9 mouse cellular contexts compared by ENCODE assay signal in genomic region chr16:44331995-44332860, GRCm38 (mm10). TPM values are rescaled to one million over a fixed set of nuclear protein-coding genes. Genes with fewer than 3 reads are reported as not detected.
DNase-seq lines count a peak whose midpoint lies in the region; ATAC-seq and TF ChIP-seq lines count a peak whose summit lies in the region.
"Had no signal": no experiment of that assay in that cellular context is flagged by ENCODE, and none has a peak within 500 bp of the region (broad histone marks: within the 10 kb centered on the region; RNA-seq: fewer than 3 reads in every experiment).

No protein-coding gene starts in this region.

- H3K4me3 ChIP-seq in heart, adult 2 months, result peak overlapping the region; percentile 74
- H3K4me3 ChIP-seq in embryonic facial prominence, embryonic 13.5 days, result peak overlapping the region; percentile 60
- H3K4me3 ChIP-seq in hindbrain, embryonic 10.5 days, result peak overlapping the region; percentile 78
- peak overlapping the region; percentile 46 for H3K4me3 ChIP-seq in midbrain, embryonic 11.5 days (ENCODE audit: low read depth, low read length)
- peak overlapping the region; percentile 61 for H3K4me3 ChIP-seq in stomach, embryonic 16.5 days (replicated peaks; ENCODE audit: low read length)

- peaks cover 3% of the 10 kb centered on the region for H3K27me3 ChIP-seq in heart, adult 2 months (ENCODE audit: control insufficient read depth, insufficient read depth, low read length)
- peaks cover 38% of the 10 kb centered on the region for H3K27me3 ChIP-seq in embryonic facial prominence, embryonic 13.5 days
- peaks cover 49% of the 10 kb centered on the region for H3K27me3 ChIP-seq in hindbrain, embryonic 10.5 days (ENCODE audit: insufficient read depth, poor library complexity, severe bottlenecking)
- peaks cover 25% of the 10 kb centered on the region for H3K27me3 ChIP-seq in midbrain, embryonic 11.5 days (ENCODE audit: control insufficient read depth, insufficient read depth, low read length)
- no peaks in the 10 kb centered on the region for H3K27me3 ChIP-seq in stomach, embryonic 16.5 days (ENCODE audit: control insufficient read depth, insufficient read depth, low read length)

- no peaks in the 10 kb centered on the region for H3K79me2 ChIP-seq in heart, adult 2 months (replicated peaks; ENCODE audit: control insufficient read depth, insufficient read depth, low read length)

- H3K4me1 ChIP-seq in heart, adult 2 months (ENCODE audit: control insufficient read depth, insufficient read depth, low read length), result peaks cover 2% of the 10 kb centered on the region; the same call in 1 of the 2 replicates
- peaks cover 17% of the 10 kb centered on the region for H3K4me1 ChIP-seq in embryonic facial prominence, embryonic 13.5 days
- H3K4me1 ChIP-seq in hindbrain, embryonic 10.5 days (replicated peaks), result peaks cover 17% of the 10 kb centered on the region
- 0 out of 2 replicates have a peak, but pooled peaks cover 5% of the 10 kb centered on the region for H3K4me1 ChIP-seq in midbrain, embryonic 11.5 days (ENCODE audit: control insufficient read depth, insufficient read depth, low read length)
- H3K4me1 ChIP-seq in stomach, embryonic 16.5 days (ENCODE audit: control insufficient read depth, insufficient read depth, low read length), result 0 out of 2 replicates have a peak, but pooled peaks cover 2% of the 10 kb centered on the region

- intact Hi-C loops in heart, adult 2 months (cut with DNase I), result no loop called here

- no peak for TF ChIP-seq POLR2A in heart, adult 2 months (IDR thresholded peaks at IDR 0.05; ENCODE audit: insufficient read depth, low read depth, low read length)

- peak overlapping the region; percentile 100 for H3K4me2 ChIP-seq in embryonic facial prominence, embryonic 13.5 days
- H3K4me2 ChIP-seq in midbrain, embryonic 11.5 days, result peak overlapping the region; percentile 95
- H3K4me2 ChIP-seq in stomach, embryonic 16.5 days (ENCODE audit: low read depth, low read length), result peak overlapping the region; percentile 95

- TF ChIP-seq CTCF in heart, adult 2 months (IDR thresholded peaks at IDR 0.05), result no peak

- TF ChIP-seq EP300 in heart, adult 2 months (IDR thresholded peaks at IDR 0.05; ENCODE audit: insufficient read depth, low read depth, low read length), result no peak

- no peaks in the 10 kb centered on the region for H3K9me3 ChIP-seq in embryonic facial prominence, embryonic 13.5 days
- peaks cover 5% of the 10 kb centered on the region; the same call in 1 of the 2 replicates for H3K9me3 ChIP-seq in hindbrain, embryonic 10.5 days
- H3K9me3 ChIP-seq in midbrain, embryonic 11.5 days (ENCODE audit: control insufficient read depth, low read length), result peaks cover 5% of the 10 kb centered on the region; the same call in 1 of the 2 replicates
- no peaks in the 10 kb centered on the region for H3K9me3 ChIP-seq in stomach, embryonic 16.5 days (replicated peaks; ENCODE audit: control insufficient read depth, low read length)

- H3K36me3 ChIP-seq in heart, adult 2 months (ENCODE audit: control insufficient read depth, insufficient read depth, low read length), result no peaks in the 10 kb centered on the region
- no peaks in the 10 kb centered on the region for H3K36me3 ChIP-seq in embryonic facial prominence, embryonic 13.5 days
- H3K36me3 ChIP-seq in hindbrain, embryonic 10.5 days, result no peaks in the 10 kb centered on the region
- no peaks in the 10 kb centered on the region for H3K36me3 ChIP-seq in midbrain, embryonic 11.5 days (ENCODE audit: control insufficient read depth, insufficient read depth, low read length)
- H3K36me3 ChIP-seq in stomach, embryonic 16.5 days (ENCODE audit: control insufficient read depth, insufficient read depth, low read length), result no peaks in the 10 kb centered on the region

- ATAC-seq in embryonic facial prominence, embryonic 13.5 days (ENCODE audit: insufficient number of reproducible peaks, insufficient read depth, low FRiP score, low TSS enrichment, low read depth), result 0 out of 2 replicates have a peak, but pooled peaks have one; percentile 20
- ATAC-seq in midbrain, embryonic 11.5 days (ENCODE audit: low FRiP score), result peak; percentile 55
- 0 out of 2 replicates have a peak, but pooled peaks have one; percentile 19 for ATAC-seq in stomach, embryonic 16.5 days (ENCODE audit: insufficient read depth, low FRiP score)

- WGBS in heart, adult 2 months, result under 1% methylated on average over 59 of the region's 60 CpGs
- under 1% methylated on average over 60 of the region's 60 CpGs for WGBS in embryonic facial prominence, embryonic 13.5 days
- under 1% methylated on average over 60 of the region's 60 CpGs for WGBS in hindbrain, embryonic 10.5 days
- under 1% methylated on average over 60 of the region's 60 CpGs for WGBS in midbrain, embryonic 11.5 days
- under 1% methylated on average over 60 of the region's 60 CpGs for WGBS in stomach, embryonic 16.5 days

- H3K27ac ChIP-seq in heart, adult 2 months, result peak overlapping the region; percentile 47; the same call in 1 of the 2 replicates
- no peak overlapping the region for H3K27ac ChIP-seq in embryonic facial prominence, embryonic 13.5 days
- H3K27ac ChIP-seq in hindbrain, embryonic 10.5 days, result peak overlapping the region; percentile 64
- H3K27ac ChIP-seq in midbrain, embryonic 11.5 days (ENCODE audit: low read depth, low read length), result no peak overlapping the region
- peak overlapping the region; percentile 77 for H3K27ac ChIP-seq in stomach, embryonic 16.5 days (ENCODE audit: low read length)

- H3K9ac ChIP-seq in heart, adult 2 months (ENCODE audit: low read depth, low read length), result peak overlapping the region; percentile 76
- H3K9ac ChIP-seq in embryonic facial prominence, embryonic 13.5 days, result peak overlapping the region; percentile 77
- H3K9ac ChIP-seq in midbrain, embryonic 11.5 days (ENCODE audit: low read length), result peak overlapping the region; percentile 63
- peak overlapping the region; percentile 75 for H3K9ac ChIP-seq in stomach, embryonic 16.5 days (ENCODE audit: low read length)

- peak; percentile 27 to 45 for DNase-seq in heart, adult 2 months
- no peak for DNase-seq in heart, adult 8-10 months (ENCODE audit: low spot score)
- DNase-seq in adrenal gland, postnatal 14 days, result peak; percentile 45
- DNase-seq in hindbrain, embryonic 10.5 days (ENCODE audit: low spot score), result peak; percentile 59
- DNase-seq in left cerebral cortex, adult 8-10 months (ENCODE audit: low spot score in 2 of 2), result peak; percentile 19 to 29
- DNase-seq in midbrain, embryonic 11.5 days (ENCODE audit: low spot score, missing footprints), result peak; percentile 96

RNA-seq across cellular contexts. Expression of gene Sidt1, which starts 0.8 kb away (rescaled TPM):
- under 1 TPM; 0.32 to 0.37 TPM for total RNA-seq in heart, adult 2 months (2021)
- 0.76 and 1.3 TPM in 2 replicates for polyA plus RNA-seq in heart, adult 2 months (2012; rRNA removed)
- under 1 TPM; 0.37 to 0.49 (median 0.41) TPM for total RNA-seq in heart, adult 8-10 months (2022)
- total RNA-seq in adrenal gland, postnatal 14 days (2021), result 11.3 and 12.6 TPM in 2 replicates
- polyA plus RNA-seq in embryonic facial prominence, embryonic 13.5 days (2015; fragmentation: Nextera tagmentation; extraction: Ambion mirVana), result 0.52 and 0.53 TPM in 2 replicates
- 0.05 and 0.09 TPM in 2 replicates for polyA plus RNA-seq in hindbrain, embryonic 10.5 days (2016; fragmentation: Nextera tagmentation; extraction: Ambion mirVana)
- total RNA-seq in left cerebral cortex, adult 8-10 months (2022), result 10 to 100 TPM; 30.7 to 36.5 (median 32.2) TPM
- 0.15 and 0.31 TPM in 2 replicates for polyA plus RNA-seq in midbrain, embryonic 11.5 days (2014; fragmentation: Nextera tagmentation; extraction: Ambion mirVana)
- polyA plus RNA-seq in stomach, embryonic 16.5 days (2015; fragmentation: Nextera tagmentation; extraction: Ambion mirVana), result 6.8 and 8.7 TPM in 2 replicates
- total RNA-seq: MEL had no signal

RNA-seq across cellular contexts. Expression of gene Spice1, which starts 14.7 kb away (rescaled TPM):
- 1 to 10 TPM; 9.3 to 10.0 TPM for total RNA-seq in heart, adult 2 months (2021)
- polyA plus RNA-seq in heart, adult 2 months (2012; rRNA removed), result 4.5 and 6.5 TPM in 2 replicates
- 10 to 100 TPM in 1 of 4 experiments, 1 to 10 TPM in 3; 6.5 to 10.2 (median 9.0) TPM for total RNA-seq in heart, adult 8-10 months (2022)
- total RNA-seq in adrenal gland, postnatal 14 days (2021), result 21.5 and 23.5 TPM in 2 replicates
- polyA plus RNA-seq in embryonic facial prominence, embryonic 13.5 days (2015; fragmentation: Nextera tagmentation; extraction: Ambion mirVana), result 21.0 and 26.7 TPM in 2 replicates
- 21.7 and 28.1 TPM in 2 replicates for polyA plus RNA-seq in hindbrain, embryonic 10.5 days (2016; fragmentation: Nextera tagmentation; extraction: Ambion mirVana)
- total RNA-seq in left cerebral cortex, adult 8-10 months (2022), result 10 to 100 TPM; 16.4 to 20.2 (median 18.3) TPM
- polyA plus RNA-seq in midbrain, embryonic 11.5 days (2014; fragmentation: Nextera tagmentation; extraction: Ambion mirVana), result 36.8 and 38.5 TPM in 2 replicates
- polyA plus RNA-seq in stomach, embryonic 16.5 days (2015; fragmentation: Nextera tagmentation; extraction: Ambion mirVana), result 28.2 and 32.5 TPM in 2 replicates

Comparison
In these comparisons a context has a peak if more than half of its experiments do, and no peak if none do; other contexts are left out.
1. H3K27ac ChIP-seq: peak in heart, adult 2 months (single experiment), hindbrain, embryonic 10.5 days (single experiment) and stomach, embryonic 16.5 days (single experiment); none in embryonic facial prominence, embryonic 13.5 days (single experiment) and midbrain, embryonic 11.5 days (single experiment).
2. Peak in every context shown above with its lines, with median percentiles within 50 percentile points of each other: H3K4me3 ChIP-seq, H3K9ac ChIP-seq, ATAC-seq and H3K4me2 ChIP-seq.